15 mouse cellular contexts compared by ENCODE assay signal in genomic region chr14:24059287-24059686, GRCm38 (mm10). TPM values are rescaled to one million over a fixed set of nuclear protein-coding genes. Genes with fewer than 3 reads are reported as not detected.
DNase-seq lines count a peak whose midpoint lies in the region; ATAC-seq and TF ChIP-seq lines count a peak whose summit lies in the region.
"Had no signal": no experiment of that assay in that cellular context is flagged by ENCODE, and none has a peak within 500 bp of the region (broad histone marks: within the 10 kb centered on the region; RNA-seq: fewer than 3 reads in every experiment).

No protein-coding gene starts in this region.

- peak; percentile 30 for DNase-seq in liver, adult 2 months (ENCODE audit: extremely low read depth, low read depth, low spot score)
- DNase-seq in liver, embryonic 11.5 days (ENCODE audit: low spot score), result no peak
- peak; percentile 27 for DNase-seq in lung, postnatal 25 days (ENCODE audit: low spot score)
- no peak for DNase-seq in lung, postnatal 14 days
- DNase-seq: cerebellum, adult 9-11 months had no signal

- TF ChIP-seq POLR2A in liver, adult 2 months (IDR thresholded peaks at IDR 0.05; ENCODE audit: extremely low read depth, insufficient read depth, low read length), result no peak

- H3K4me1 ChIP-seq in liver, adult 2 months (ENCODE audit: control insufficient read depth, insufficient read depth, low read length), result no peaks in the 10 kb centered on the region
- H3K4me1 ChIP-seq in liver, embryonic 11.5 days (replicated peaks; ENCODE audit: control insufficient read depth, insufficient read depth, low read length), result no peaks in the 10 kb centered on the region
- H3K4me1 ChIP-seq: embryonic facial prominence, embryonic 15.5 days; forebrain, embryonic 10.5 days; forebrain, embryonic 12.5 days had no signal

- no peak overlapping the region for H3K9ac ChIP-seq in liver, adult 2 months (ENCODE audit: low read depth, low read length)
- no peak overlapping the region for H3K9ac ChIP-seq in liver, embryonic 11.5 days (ENCODE audit: low read depth, low read length)
- H3K9ac ChIP-seq: embryonic facial prominence, embryonic 13.5 days; embryonic facial prominence, embryonic 15.5 days; forebrain, embryonic 12.5 days had no signal

- no peak overlapping the region for H3K27ac ChIP-seq in liver, adult 2 months (replicated peaks; ENCODE audit: insufficient read depth, low read depth, low read length)
- no peak overlapping the region for H3K27ac ChIP-seq in liver, embryonic 11.5 days (ENCODE audit: low read depth, low read length)
- H3K27ac ChIP-seq: embryonic facial prominence, embryonic 13.5 days; embryonic facial prominence, embryonic 15.5 days; forebrain, embryonic 10.5 days; forebrain, embryonic 12.5 days had no signal

- H3K36me3 ChIP-seq in liver, adult 2 months (ENCODE audit: control insufficient read depth, insufficient read depth, low read length), result no peaks in the 10 kb centered on the region
- H3K36me3 ChIP-seq in liver, embryonic 11.5 days (ENCODE audit: control insufficient read depth, insufficient read depth, low read length), result no peaks in the 10 kb centered on the region
- H3K36me3 ChIP-seq: embryonic facial prominence, embryonic 13.5 days; embryonic facial prominence, embryonic 15.5 days; forebrain, embryonic 10.5 days; forebrain, embryonic 12.5 days had no signal

- no peak overlapping the region for H3K4me3 ChIP-seq in liver, adult 2 months (ENCODE audit: insufficient read depth, low read depth, low read length)
- H3K4me3 ChIP-seq in liver, embryonic 11.5 days (ENCODE audit: low read depth, low read length), result no peak overlapping the region
- H3K4me3 ChIP-seq: embryonic facial prominence, embryonic 13.5 days; embryonic facial prominence, embryonic 15.5 days; erythroblast, embryonic 14.5 days; forebrain, embryonic 10.5 days; forebrain, embryonic 12.5 days had no signal

- H3K9me3 ChIP-seq in liver, embryonic 11.5 days (ENCODE audit: control insufficient read depth, low read length), result no peaks in the 10 kb centered on the region
- H3K9me3 ChIP-seq: embryonic facial prominence, embryonic 13.5 days; embryonic facial prominence, embryonic 15.5 days; forebrain, embryonic 10.5 days; forebrain, embryonic 12.5 days had no signal

- ATAC-seq in liver, embryonic 11.5 days (replicated peaks; ENCODE audit: low FRiP score), result no peak
- ATAC-seq: forebrain, embryonic 14.5 days; forebrain, embryonic 16.5 days had no signal

- no peaks in the 10 kb centered on the region for H3K27me3 ChIP-seq in liver, adult 2 months (ENCODE audit: control insufficient read depth, insufficient read depth, low read length)
- H3K27me3 ChIP-seq in liver, embryonic 11.5 days (replicated peaks; ENCODE audit: control insufficient read depth, insufficient read depth, low read length), result no peaks in the 10 kb centered on the region
- H3K27me3 ChIP-seq: embryonic facial prominence, embryonic 13.5 days; embryonic facial prominence, embryonic 15.5 days; forebrain, embryonic 12.5 days had no signal

- no peaks in the 10 kb centered on the region for H3K79me2 ChIP-seq in liver, adult 2 months (ENCODE audit: control insufficient read depth, insufficient read depth, low read length)

- 69% methylated on average over 4 of the region's 4 CpGs for WGBS in liver, adult 2 months
- 78% methylated on average over 4 of the region's 4 CpGs for WGBS in liver, embryonic 11.5 days

- H3K4me2 ChIP-seq in liver, embryonic 11.5 days, result no peak overlapping the region
- H3K4me2 ChIP-seq: embryonic facial prominence, embryonic 13.5 days; forebrain, embryonic 12.5 days had no signal

- TF ChIP-seq CTCF in liver, adult 2 months (IDR thresholded peaks at IDR 0.05; ENCODE audit: low read depth, low read length), result no peak

RNA-seq across cellular contexts. Expression of gene Kcnma1, which starts 45.0 kb away (rescaled TPM):
- 0.18 and 0.20 TPM in 2 replicates for total RNA-seq in liver, adult 2 months (2014; rRNA removed)
- polyA plus RNA-seq in liver, adult 2 months (2012; rRNA removed), result 0.02 TPM in 1 of 2 replicates, not detected in the other
- 0.35 and 0.58 TPM in 2 replicates for polyA plus RNA-seq in liver, embryonic 11.5 days (2014; fragmentation: Nextera tagmentation; extraction: Ambion mirVana)
- total RNA-seq: common myeloid progenitor, adult 5-6 weeks; MEL had no signal
- polyA plus RNA-seq: C2C12; erythroblast, embryonic 14.5 days had no signal

Comparison
In these comparisons a context has a peak if more than half of its experiments do, and no peak if none do; other contexts are left out.
1. DNase-seq: peak in liver, adult 2 months (single experiment) and lung, postnatal 25 days (single experiment); none in liver, embryonic 11.5 days (single experiment) and lung, postnatal 14 days (single experiment).